ENCODE assay signal across 9 mouse cellular contexts in genomic region chr14:15437046-15437445, GRCm38 (mm10). TPM values are rescaled to one million over a fixed set of nuclear protein-coding genes. Genes with fewer than 3 reads are reported as not detected.
A peak's percentile ranks its signal among the peaks of the same experiment; 100 is the strongest.
DNase-seq lines count a peak whose midpoint lies in the region; ATAC-seq lines count a peak whose summit lies in the region.
"Had no signal": no experiment of that assay in that cellular context is flagged by ENCODE, and none has a peak within 500 bp of the region (broad histone marks: within the 10 kb centered on the region; RNA-seq: fewer than 3 reads in every experiment).

No protein-coding gene starts in this region.

- peaks cover 16% of the 10 kb centered on the region for H3K27me3 ChIP-seq in kidney, embryonic 14.5 days (ENCODE audit: control insufficient read depth, insufficient read depth, low read length)
- peaks cover 21% of the 10 kb centered on the region; the same call in 1 of the 2 replicates for H3K27me3 ChIP-seq in embryonic facial prominence, embryonic 14.5 days (replicated peaks; ENCODE audit: control insufficient read depth, insufficient read depth, low read length)
- H3K27me3 ChIP-seq in hindbrain, embryonic 12.5 days = peaks cover 37% of the 10 kb centered on the region
- no peaks in the 10 kb centered on the region for H3K27me3 ChIP-seq in midbrain, embryonic 16.5 days (ENCODE audit: control insufficient read depth, insufficient read depth, low read depth, low read length)

- peak overlapping the region; percentile 62 for H3K4me3 ChIP-seq in kidney, embryonic 14.5 days (ENCODE audit: low read length)
- peak overlapping the region; percentile 54 for H3K4me3 ChIP-seq in embryonic facial prominence, embryonic 14.5 days (ENCODE audit: low read depth, low read length)
- H3K4me3 ChIP-seq in hindbrain, embryonic 12.5 days = peak overlapping the region; percentile 49; the same call in 1 of the 2 replicates
- H3K4me3 ChIP-seq in midbrain, embryonic 16.5 days (ENCODE audit: low read depth, low read length) = peak overlapping the region; percentile 74

- H3K4me2 ChIP-seq in kidney, embryonic 14.5 days (replicated peaks; ENCODE audit: low read depth, low read length) = peak overlapping the region; percentile 98; the same call in 1 of the 2 replicates
- peak overlapping the region; percentile 87 for H3K4me2 ChIP-seq in embryonic facial prominence, embryonic 14.5 days (ENCODE audit: low read depth, low read length)
- H3K4me2 ChIP-seq in hindbrain, embryonic 12.5 days (replicated peaks) = peak overlapping the region; percentile 86
- H3K4me2 ChIP-seq in midbrain, embryonic 16.5 days (ENCODE audit: low read length) = peak overlapping the region; percentile 81

- H3K36me3 ChIP-seq in kidney, embryonic 14.5 days (ENCODE audit: control insufficient read depth, insufficient read depth, low read length) = no peaks in the 10 kb centered on the region
- no peaks in the 10 kb centered on the region for H3K36me3 ChIP-seq in embryonic facial prominence, embryonic 14.5 days (ENCODE audit: control insufficient read depth, insufficient read depth, low read length)
- no peaks in the 10 kb centered on the region for H3K36me3 ChIP-seq in hindbrain, embryonic 12.5 days
- no peaks in the 10 kb centered on the region for H3K36me3 ChIP-seq in midbrain, embryonic 16.5 days (ENCODE audit: control insufficient read depth, insufficient read depth, low read length)

- WGBS in kidney, embryonic 14.5 days = 51% methylated on average over 4 of the region's 4 CpGs
- WGBS in embryonic facial prominence, embryonic 14.5 days = 58% methylated on average over 4 of the region's 4 CpGs
- WGBS in hindbrain, embryonic 12.5 days = 54% methylated on average over 4 of the region's 4 CpGs
- 53% methylated on average over 4 of the region's 4 CpGs for WGBS in midbrain, embryonic 16.5 days

- 0 out of 2 replicates have a peak overlapping the region, but pooled peaks have one; percentile 12 for H3K9ac ChIP-seq in kidney, embryonic 14.5 days (ENCODE audit: low read depth, low read length)
- H3K9ac ChIP-seq in embryonic facial prominence, embryonic 14.5 days (ENCODE audit: low read depth, low read length) = no peak overlapping the region
- H3K9ac ChIP-seq in hindbrain, embryonic 12.5 days = no peak overlapping the region
- H3K9ac ChIP-seq in midbrain, embryonic 16.5 days (ENCODE audit: low read depth, low read length) = peak overlapping the region; percentile 84

- no peak for DNase-seq in kidney, postnatal 10 days
- DNase-seq in embryonic facial prominence, embryonic 14.5 days (ENCODE audit: low spot score) = no peak
- DNase-seq in spleen, adult 18-20 months = no peak
- no peak for DNase-seq in thymus, adult 18-20 months
- no peak for DNase-seq in cerebellum, adult 11-12 months
- DNase-seq: kidney, adult 8-10 months had no signal

- no peaks in the 10 kb centered on the region for H3K9me3 ChIP-seq in kidney, embryonic 14.5 days (ENCODE audit: control insufficient read depth, low read length)
- H3K9me3 ChIP-seq in embryonic facial prominence, embryonic 14.5 days (ENCODE audit: control insufficient read depth, low read length) = no peaks in the 10 kb centered on the region
- H3K9me3 ChIP-seq in hindbrain, embryonic 12.5 days (replicated peaks) = no peaks in the 10 kb centered on the region
- H3K9me3 ChIP-seq in midbrain, embryonic 16.5 days (replicated peaks; ENCODE audit: control insufficient read depth, low read length, poor library complexity, severe bottlenecking) = no peaks in the 10 kb centered on the region

- H3K27ac ChIP-seq in kidney, embryonic 14.5 days (ENCODE audit: low read depth, low read length) = no peak overlapping the region
- H3K27ac ChIP-seq in embryonic facial prominence, embryonic 14.5 days (replicated peaks; ENCODE audit: low read depth, low read length) = no peak overlapping the region
- H3K27ac ChIP-seq in hindbrain, embryonic 12.5 days = no peak overlapping the region
- H3K27ac ChIP-seq in midbrain, embryonic 16.5 days (ENCODE audit: low read length) = peak overlapping the region; percentile 92

- 0 out of 2 replicates have a peak, but pooled peaks cover 6% of the 10 kb centered on the region for H3K4me1 ChIP-seq in kidney, embryonic 14.5 days (ENCODE audit: control insufficient read depth, insufficient read depth, low read length)
- no peaks in the 10 kb centered on the region for H3K4me1 ChIP-seq in embryonic facial prominence, embryonic 14.5 days (ENCODE audit: control insufficient read depth, insufficient read depth, low read length)
- H3K4me1 ChIP-seq in hindbrain, embryonic 12.5 days = peaks cover 8% of the 10 kb centered on the region
- H3K4me1 ChIP-seq in midbrain, embryonic 16.5 days (ENCODE audit: control insufficient read depth, insufficient read depth, low read length) = peaks cover 5% of the 10 kb centered on the region; the same call in 1 of the 2 replicates

- no peak for ATAC-seq in kidney, embryonic 14.5 days (ENCODE audit: low FRiP score, low TSS enrichment)
- ATAC-seq in embryonic facial prominence, embryonic 14.5 days (ENCODE audit: low read depth) = no peak
- ATAC-seq in hindbrain, embryonic 12.5 days (ENCODE audit: low FRiP score) = no peak
- 0 out of 2 replicates have a peak, but pooled peaks have one; percentile 0 for ATAC-seq in midbrain, embryonic 16.5 days

RNA-seq across cellular contexts. Expression of gene Lrrc3b, which starts 1.7 kb away (rescaled TPM):
- 3.9 and 5.2 TPM in 2 replicates for polyA plus RNA-seq in kidney, embryonic 14.5 days (2014; fragmentation: Nextera tagmentation; extraction: Ambion mirVana)
- polyA plus RNA-seq in embryonic facial prominence, embryonic 14.5 days (2014; fragmentation: Nextera tagmentation; extraction: Ambion mirVana) = 3.3 and 3.6 TPM in 2 replicates
- 1.4 and 2.5 TPM in 2 replicates for polyA plus RNA-seq in hindbrain, embryonic 12.5 days (2016; fragmentation: Nextera tagmentation; extraction: Ambion mirVana)
- polyA plus RNA-seq in midbrain, embryonic 16.5 days (2015; fragmentation: Nextera tagmentation; extraction: Ambion mirVana) = 28.5 and 30.2 TPM in 2 replicates

Comparison
In these comparisons a context has a peak if more than half of its experiments do, and no peak if none do; other contexts are left out.
1. H3K9ac ChIP-seq: peak in kidney, embryonic 14.5 days (single experiment) and midbrain, embryonic 16.5 days (single experiment); none in embryonic facial prominence, embryonic 14.5 days (single experiment) and hindbrain, embryonic 12.5 days (single experiment).
2. Peak in every context shown above with its lines, with median percentiles within 50 percentile points of each other: H3K4me2 ChIP-seq and H3K4me3 ChIP-seq.